ENCODE assay signal across 8 mouse cellular contexts in genomic region chr9:44482552-44482951, GRCm38 (mm10). TPM values are rescaled to one million over a fixed set of nuclear protein-coding genes. Genes with fewer than 3 reads are reported as not detected.
DNase-seq lines count a peak whose midpoint lies in the region; ATAC-seq and TF ChIP-seq lines count a peak whose summit lies in the region.

TSS of gene Bcl9l (plus strand) at chr9:44482825.

- H3K9ac ChIP-seq in embryonic facial prominence, embryonic 12.5 days: peak within 1 kb of the TSS; percentile 99
- peak within 1 kb of the TSS; percentile 83 for H3K9ac ChIP-seq in kidney, embryonic 14.5 days (ENCODE audit: low read depth, low read length)
- H3K9ac ChIP-seq in limb, embryonic 15.5 days: peak within 1 kb of the TSS; percentile 97
- H3K9ac ChIP-seq in midbrain, postnatal 0 days (replicated peaks; ENCODE audit: low read length, poor library complexity, severe bottlenecking): peak within 1 kb of the TSS; percentile 98

- H3K36me3 ChIP-seq in embryonic facial prominence, embryonic 12.5 days: no peaks in the 10 kb centered on the region
- no peaks in the 10 kb centered on the region for H3K36me3 ChIP-seq in kidney, embryonic 14.5 days (ENCODE audit: control insufficient read depth, insufficient read depth, low read length)
- no peaks in the 10 kb centered on the region for H3K36me3 ChIP-seq in limb, embryonic 15.5 days
- H3K36me3 ChIP-seq in midbrain, postnatal 0 days (ENCODE audit: insufficient read depth, low read length): no peaks in the 10 kb centered on the region

- peak within 1 kb of the TSS; percentile 97 for H3K27ac ChIP-seq in embryonic facial prominence, embryonic 12.5 days
- H3K27ac ChIP-seq in kidney, embryonic 14.5 days (ENCODE audit: low read depth, low read length): peak within 1 kb of the TSS; percentile 91
- peak within 1 kb of the TSS; percentile 99 for H3K27ac ChIP-seq in limb, embryonic 15.5 days
- H3K27ac ChIP-seq in midbrain, postnatal 0 days (ENCODE audit: low read depth, low read length): peak within 1 kb of the TSS; percentile 95

- no peaks in the 10 kb centered on the region for H3K9me3 ChIP-seq in embryonic facial prominence, embryonic 12.5 days
- no peaks in the 10 kb centered on the region for H3K9me3 ChIP-seq in kidney, embryonic 14.5 days (ENCODE audit: control insufficient read depth, low read length)
- H3K9me3 ChIP-seq in limb, embryonic 15.5 days: no peaks in the 10 kb centered on the region
- no peaks in the 10 kb centered on the region for H3K9me3 ChIP-seq in midbrain, postnatal 0 days (ENCODE audit: low read length)

- WGBS in embryonic facial prominence, embryonic 12.5 days: under 1% methylated on average over 24 of the region's 31 CpGs
- 0% methylated on average over 24 of the region's 31 CpGs for WGBS in kidney, embryonic 14.5 days
- under 1% methylated on average over 30 of the region's 31 CpGs for WGBS in limb, embryonic 15.5 days
- WGBS in midbrain, postnatal 0 days: under 1% methylated on average over 27 of the region's 31 CpGs

- peak; percentile 93 for DNase-seq in 3T3-L1 (ENCODE audit: low read depth, low spot score)
- DNase-seq in adrenal gland, postnatal 25 days: peak; percentile 92
- peak; percentile 94 to 96 for DNase-seq in heart, adult 9 months (ENCODE audit: low spot score in 2 of 2)
- peak; percentile 97 for DNase-seq in midbrain, postnatal 0 days (ENCODE audit: low spot score)
- peak; percentile 64 to 86 for DNase-seq in spleen, postnatal 10 days (ENCODE audit: low spot score in 2 of 2)

- peak; percentile 81 for TF ChIP-seq CTCF in midbrain, postnatal 0 days (IDR thresholded peaks at IDR 0.05)

- peak within 1 kb of the TSS; percentile 96 for H3K4me2 ChIP-seq in embryonic facial prominence, embryonic 12.5 days (replicated peaks)
- H3K4me2 ChIP-seq in kidney, embryonic 14.5 days (replicated peaks; ENCODE audit: low read depth, low read length): peak within 1 kb of the TSS; percentile 88
- peak within 1 kb of the TSS; percentile 81 for H3K4me2 ChIP-seq in limb, embryonic 15.5 days
- H3K4me2 ChIP-seq in midbrain, postnatal 0 days (ENCODE audit: low read depth, low read length, poor library complexity, severe bottlenecking): peak within 1 kb of the TSS; percentile 99

- H3K4me1 ChIP-seq in embryonic facial prominence, embryonic 12.5 days: peaks cover 46% of the 10 kb centered on the region
- H3K4me1 ChIP-seq in kidney, embryonic 14.5 days (ENCODE audit: control insufficient read depth, insufficient read depth, low read length): peaks cover 43% of the 10 kb centered on the region
- peaks cover 59% of the 10 kb centered on the region for H3K4me1 ChIP-seq in limb, embryonic 15.5 days
- H3K4me1 ChIP-seq in midbrain, postnatal 0 days (ENCODE audit: insufficient read depth, low read length): peaks cover 38% of the 10 kb centered on the region

- peak within 1 kb of the TSS; percentile 97 for H3K4me3 ChIP-seq in embryonic facial prominence, embryonic 12.5 days
- H3K4me3 ChIP-seq in kidney, embryonic 14.5 days (ENCODE audit: low read length): peak within 1 kb of the TSS; percentile 91
- peak within 1 kb of the TSS; percentile 98 for H3K4me3 ChIP-seq in limb, embryonic 15.5 days
- H3K4me3 ChIP-seq in midbrain, postnatal 0 days (ENCODE audit: low read depth, low read length): peak within 1 kb of the TSS; percentile 98

- peak; percentile 62; the same call in 1 of the 2 replicates for ATAC-seq in embryonic facial prominence, embryonic 12.5 days (ENCODE audit: insufficient number of reproducible peaks, insufficient read depth, low FRiP score, low TSS enrichment)
- ATAC-seq in kidney, embryonic 14.5 days (ENCODE audit: low FRiP score, low TSS enrichment): peak; percentile 56
- peak; percentile 73 for ATAC-seq in limb, embryonic 15.5 days (ENCODE audit: insufficient number of reproducible peaks, low FRiP score, low TSS enrichment, low read depth)
- peak; percentile 67 for ATAC-seq in midbrain, postnatal 0 days (ENCODE audit: low FRiP score)

- no peaks in the 10 kb centered on the region for H3K27me3 ChIP-seq in embryonic facial prominence, embryonic 12.5 days
- no peaks in the 10 kb centered on the region for H3K27me3 ChIP-seq in kidney, embryonic 14.5 days (ENCODE audit: control insufficient read depth, insufficient read depth, low read length)
- H3K27me3 ChIP-seq in limb, embryonic 15.5 days: no peaks in the 10 kb centered on the region
- H3K27me3 ChIP-seq in midbrain, postnatal 0 days (ENCODE audit: insufficient read depth, low read length): no peaks in the 10 kb centered on the region

RNA-seq across cellular contexts. Expression of gene Bcl9l, which starts in this region (rescaled TPM):
- 56.0 and 82.0 TPM in 2 replicates for total RNA-seq in adrenal gland, postnatal 25 days (2021)
- 17.7 and 18.5 TPM in 2 replicates for polyA plus RNA-seq in embryonic facial prominence, embryonic 12.5 days (2016; fragmentation: Nextera tagmentation; extraction: Ambion mirVana)
- polyA plus RNA-seq in kidney, embryonic 14.5 days (2014; fragmentation: Nextera tagmentation; extraction: Ambion mirVana): 14.5 and 14.6 TPM in 2 replicates
- 16.8 and 18.5 TPM in 2 replicates for polyA plus RNA-seq in limb, embryonic 15.5 days (2015; fragmentation: Nextera tagmentation; extraction: Ambion mirVana)
- total RNA-seq in midbrain, postnatal 0 days (2014; rRNA removed): 42.1 and 61.1 TPM in 2 replicates
- polyA plus RNA-seq in midbrain, postnatal 0 days (2015; fragmentation: Nextera tagmentation; extraction: Ambion mirVana): 10.0 and 10.4 TPM in 2 replicates

Comparison
In these comparisons a context has a peak if more than half of its experiments do, and no peak if none do; other contexts are left out.
1. Peak in every context shown above with its lines: DNase-seq, ATAC-seq, H3K4me3 ChIP-seq and H3K27ac ChIP-seq.